Mouse (Mus musculus) adrenal gland, adult 2 months (tissue): ENCODE results near the gene Dap3. TPM values are rescaled to one million over a fixed set of nuclear protein-coding genes. Genes with fewer than 3 reads are reported as not detected.
"Not testable (repeated sequence)": the region's sequence is repeated elsewhere in the genome, so short reads cannot be mapped to it uniquely, and the experiment has no call there.

Experiments used
- DNase-seq: peaks from one replicate; pipeline ENCODE4 v3.0.0; 2021
- polyA plus RNA-seq: library from polyadenylated mRNA; depleted of rRNA; stranded (reverse); fragments of >200 nt; gene quantifications from 2 replicates; pipeline ENCODE4 v1.2.3, GENCODE M21; 2012; rRNA removed
- total RNA-seq, 2 experiments: library from RNA; stranded (reverse); gene quantifications; 2 replicates each; pipeline ENCODE4 v1.2.3; 2021

The Dap3 gene
- total and polyA plus RNA-seq, 3 experiments: 30.4 to 130 (median 129) TPM

GRCm38 (mm10) chr3:88913511-88914383 is 37.2 kb downstream of the Dap3 start, which contains the start of gene Msto1:
Msto1 (minus strand) TSS chr3:88913999.
- DNase-seq: peak; percentile 96

DNA sequence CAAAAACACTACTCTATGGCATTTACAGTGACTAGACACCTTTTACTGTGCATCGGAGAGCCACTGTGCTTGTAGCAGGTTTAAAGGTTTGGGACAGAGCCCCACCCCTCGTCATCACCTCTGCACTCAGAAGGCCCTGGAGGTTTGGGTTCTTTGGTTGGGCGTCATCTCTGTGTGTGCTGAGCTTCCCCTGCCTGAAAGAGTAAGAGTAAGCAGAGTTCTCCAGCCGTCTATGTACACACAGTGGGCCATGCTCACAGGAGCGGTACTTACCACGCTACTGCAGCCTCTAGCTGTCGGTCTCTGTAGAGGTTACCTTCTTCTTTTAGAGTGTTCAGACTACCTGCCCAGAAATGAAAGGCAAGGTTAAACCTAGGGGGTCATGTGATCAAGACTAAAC is 38.4 kb downstream of the Dap3 start:
- no peak for DNase-seq

DNA sequence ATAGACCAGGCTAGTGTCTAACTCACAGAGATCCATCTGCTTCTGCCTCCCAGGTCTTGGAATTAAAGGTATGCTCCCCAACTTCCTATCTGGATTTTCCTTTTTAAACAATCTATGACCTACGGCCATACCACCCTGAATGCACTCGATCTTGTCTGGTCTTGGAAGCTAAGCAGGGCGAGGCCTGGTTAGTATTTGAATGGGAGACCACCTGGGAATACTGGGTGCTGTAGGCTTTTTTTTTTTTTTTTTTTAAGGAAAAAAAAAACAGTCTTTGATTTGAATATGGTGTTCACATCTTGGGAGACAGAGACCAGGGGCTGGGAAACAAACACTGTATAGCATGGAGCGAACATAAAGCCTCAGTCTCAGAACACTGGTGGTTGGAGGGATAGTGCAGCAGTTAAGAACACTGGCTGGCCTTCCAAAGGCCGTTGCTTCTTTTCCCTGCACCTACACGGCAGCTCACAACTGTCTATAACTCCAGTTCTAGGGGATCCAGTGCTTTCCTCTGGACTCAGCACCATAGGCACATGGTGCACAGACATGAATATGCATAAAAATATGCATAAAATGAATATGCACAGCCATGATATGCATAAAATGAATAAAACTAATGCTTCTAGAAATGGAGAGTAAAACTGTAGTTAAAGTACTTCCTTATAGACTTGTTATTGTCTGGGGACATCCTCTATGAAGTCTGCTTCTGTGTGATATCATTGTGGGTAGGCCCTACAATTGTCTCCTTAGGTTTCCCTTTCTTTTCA is 44.4 kb downstream of the Dap3 start:
- DNase-seq: no peak

- no peak for DNase-seq
Measured at GRCm38 (mm10) chr3:88905741-88906140, 45.2 kb downstream of the Dap3 start.

DNA sequence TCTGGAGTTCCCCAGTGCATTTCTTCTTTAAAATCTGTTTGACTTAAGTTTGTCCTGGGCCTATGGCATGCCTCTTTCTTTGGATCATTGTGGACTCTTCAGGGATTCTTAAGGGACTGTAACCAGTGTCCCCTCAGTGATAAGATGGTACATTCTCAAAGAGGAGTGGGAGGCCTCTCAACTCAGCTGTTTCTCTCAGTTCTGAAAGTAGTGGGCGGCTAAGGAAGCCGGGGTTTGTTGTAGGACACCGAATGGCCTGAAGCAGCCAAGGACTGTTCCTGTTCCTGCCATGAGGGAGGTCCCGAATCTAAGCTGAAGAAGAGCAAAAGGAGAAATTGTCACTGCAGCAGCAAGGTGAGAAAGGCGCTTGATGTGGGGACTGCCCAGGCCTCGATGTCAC is 45.8 kb downstream of the Dap3 start:
- DNase-seq: no peak

DNA sequence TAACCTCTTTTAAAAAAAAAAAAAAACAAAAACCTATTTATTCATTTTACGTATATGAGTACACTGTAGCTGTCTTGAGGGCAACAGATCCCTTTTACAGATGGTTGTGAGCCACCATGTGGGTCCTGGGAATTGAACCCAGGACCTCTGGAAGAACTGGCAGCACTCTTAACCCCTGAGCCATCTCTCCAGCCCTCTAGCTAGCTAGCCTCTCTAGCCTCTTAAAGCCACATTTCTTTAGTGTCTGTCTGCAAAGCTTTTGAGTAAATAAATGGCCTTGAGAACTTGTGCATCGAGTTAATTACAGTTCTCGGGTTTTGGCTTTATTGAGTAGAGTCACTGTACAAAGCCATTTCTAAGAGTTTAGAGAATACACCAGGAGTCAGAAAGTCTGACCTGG is 46.2 kb downstream of the Dap3 start:
- DNase-seq: no peak

DNA sequence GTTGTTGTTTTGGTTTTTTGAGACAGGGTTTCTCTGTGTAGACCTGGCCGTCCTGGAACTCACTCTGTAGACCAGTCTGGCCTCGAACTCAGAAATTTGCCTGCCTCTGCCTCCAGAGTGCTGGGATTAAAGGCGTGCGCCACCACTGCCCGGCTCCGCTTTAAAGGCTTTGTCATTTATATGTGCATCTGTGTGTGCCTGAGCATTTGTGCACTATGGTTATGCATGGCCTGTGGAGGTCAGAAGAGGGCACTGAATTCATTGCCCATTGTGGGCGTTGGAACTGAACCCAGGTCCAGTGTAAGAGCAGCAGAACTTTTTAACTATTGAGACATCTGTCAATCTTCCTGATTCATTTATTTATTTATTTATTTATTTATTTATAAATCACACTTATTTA is 58.0 kb downstream of the Dap3 start:
- not testable (repeated sequence) for DNase-seq

DNA sequence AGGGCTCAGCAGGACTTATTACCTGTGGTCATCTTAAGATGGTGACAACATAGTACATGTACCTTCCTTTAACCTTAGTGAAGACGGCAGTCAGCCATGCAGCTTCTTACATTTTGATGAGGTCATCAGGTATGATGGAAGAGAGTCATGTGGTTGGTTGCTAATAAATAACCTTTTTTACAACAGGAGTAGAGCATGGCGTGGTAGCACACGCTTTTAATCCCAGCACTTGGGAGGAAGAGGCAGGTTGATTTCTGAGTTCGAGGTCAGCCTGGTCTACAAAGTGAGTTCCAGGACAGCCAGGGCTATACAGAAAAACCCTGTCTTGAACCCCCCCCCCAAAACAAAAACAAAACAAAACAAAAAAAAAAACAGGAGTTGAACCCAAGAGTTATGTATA is 68.4 kb downstream of the Dap3 start:
- DNase-seq: not testable (repeated sequence)

Other genes starting within 250 kb of the Dap3 start
- gene Rit1, start 234.3 kb downstream of the Dap3 start, total RNA-seq: 10 to 100 TPM; 49.2 to 58.9 TPM
- gene Rit1, start 234.3 kb downstream of the Dap3 start, polyA plus RNA-seq: 41.4 and 41.5 TPM in 2 replicates
- 10 to 100 TPM; 10.1 to 15.1 TPM for gene Syt11, start 176.0 kb downstream of the Dap3 start, total RNA-seq
- gene Syt11, start 176.0 kb downstream of the Dap3 start, polyA plus RNA-seq: 5.1 and 5.7 TPM in 2 replicates
- gene Gon4l, start 116.0 kb downstream of the Dap3 start, total RNA-seq: 10 to 100 TPM; 25.8 to 27.4 TPM
- gene Gon4l, start 116.0 kb downstream of the Dap3 start, polyA plus RNA-seq: 9.1 and 9.7 TPM in 2 replicates
- 10 to 100 TPM; 18.9 to 25.2 TPM for gene Msto1, start 37.2 kb downstream of the Dap3 start, total RNA-seq
- gene Msto1, start 37.2 kb downstream of the Dap3 start, polyA plus RNA-seq: 28.4 and 30.2 TPM in 2 replicates
- gene Ash1l, start 559 bp downstream of the Dap3 start, total RNA-seq: 10 to 100 TPM; 38.3 to 57.0 TPM
- 3.9 and 4.9 TPM in 2 replicates for gene Ash1l, start 559 bp downstream of the Dap3 start, polyA plus RNA-seq
- gene Rusc1, start 142.1 kb upstream of the Dap3 start, total RNA-seq: 10 to 100 TPM; 23.3 to 32.5 TPM
- 56.4 and 66.6 TPM in 2 replicates for gene Rusc1, start 142.1 kb upstream of the Dap3 start, polyA plus RNA-seq
- gene Gm43738, start 149.9 kb upstream of the Dap3 start, total RNA-seq: not detected
- gene Gm43738, start 149.9 kb upstream of the Dap3 start, polyA plus RNA-seq: not detected in 2 replicates
- gene Fdps, start 150.8 kb upstream of the Dap3 start, total RNA-seq: 100 to 1,000 TPM; 208 to 632 TPM
- gene Fdps, start 150.8 kb upstream of the Dap3 start, polyA plus RNA-seq: 253 and 549 TPM in 2 replicates
- under 1 TPM in 1 of 2 experiments, not detected in 1; 0.81 TPM for gene Pklr, start 185.0 kb upstream of the Dap3 start, total RNA-seq
- 0.55 TPM in 1 of 2 replicates, not detected in the other for gene Pklr, start 185.0 kb upstream of the Dap3 start, polyA plus RNA-seq
- gene Hcn3, start 209.0 kb upstream of the Dap3 start, total RNA-seq: 1 to 10 TPM; 2.4 to 6.6 TPM
- gene Hcn3, start 209.0 kb upstream of the Dap3 start, polyA plus RNA-seq: 20.9 and 34.5 TPM in 2 replicates
- 10 to 100 TPM; 39.3 to 73.3 TPM for gene Clk2, start 213.6 kb upstream of the Dap3 start, total RNA-seq
- 52.2 and 63.4 TPM in 2 replicates for gene Clk2, start 213.6 kb upstream of the Dap3 start, polyA plus RNA-seq
- gene Scamp3, start 226.3 kb upstream of the Dap3 start, total RNA-seq: 100 to 1,000 TPM in 1 of 2 experiments, 10 to 100 TPM in 1; 87.1 to 104 TPM
- 234 and 299 TPM in 2 replicates for gene Scamp3, start 226.3 kb upstream of the Dap3 start, polyA plus RNA-seq
- gene Fam189b, start 232.0 kb upstream of the Dap3 start, total RNA-seq: 10 to 100 TPM; 15.2 to 16.3 TPM
- gene Fam189b, start 232.0 kb upstream of the Dap3 start, polyA plus RNA-seq: 80.2 and 84.4 TPM in 2 replicates